Mouse (Mus musculus) thymus, adult 2 months (tissue): ENCODE measurements around the gene Itsn2.

Experiments used
- CTCF ChIP-seq: fragments of 200-500 bp; IDR thresholded peaks from 2 replicates; pipeline ENCODE4 v1.5.1; 2012; ENCODE audit warnings: mild to moderate bottlenecking, control low read depth, low read length, moderate library complexity, borderline replicate concordance; ENCODE audit not compliant: control insufficient read depth, poor library complexity, insufficient read depth; ENCODE audit errors: extremely low read depth
- POLR2A ChIP-seq: fragments of 200-500 bp; IDR thresholded peaks from 2 replicates; pipeline ENCODE4 v1.6.1; 2012; ENCODE audit warnings: mild to moderate bottlenecking, low read length, control low read depth, moderate library complexity; ENCODE audit not compliant: control insufficient read depth, poor library complexity, insufficient read depth; ENCODE audit errors: extremely low read depth

- TF ChIP-seq CTCF (no peak), POLR2A (no peak)
Measured at GRCm38 (mm10) chr12:4707488-4708017, 115.1 kb downstream of the Itsn2 start.
